Mouse (Mus musculus) C2C12 (cell line): ENCODE measurements at regions not wholly inside any gene's neighbourhood (a gene's known extent, or its start where the extent isn't known, plus 50 kb on each side); places are given as distances from the start of the nearest gene placed in this dataset.

Experiments
- CEBPB ChIP-seq: IDR thresholded peaks from one replicate; pipeline ENCODE4 v1.6.1; 2011; ENCODE audit warnings: low read depth, mild to moderate bottlenecking, control low read depth, moderate library complexity
- CTCF ChIP-seq: IDR thresholded peaks from one replicate; pipeline ENCODE4 v1.5.1; 2011; ENCODE audit not compliant: control insufficient read depth, insufficient read depth, insufficient read length
- MAX ChIP-seq: IDR thresholded peaks from one replicate; pipeline ENCODE4 v1.6.1; 2011; ENCODE audit warnings: mild to moderate bottlenecking, control low read depth
- USF1 ChIP-seq: IDR thresholded peaks from one replicate; pipeline ENCODE4 v1.6.1; 2011; ENCODE audit warnings: low read depth, mild to moderate bottlenecking, control low read depth, moderate library complexity

- TF ChIP-seq CTCF (no peak), USF1 (peak; percentile 52), CEBPB (no peak), MAX (no peak)
These were observed 105.3 kb upstream of the Hmgn3 start for GRCm38 (mm10) chr9:83251793-83252192.
